Mouse (Mus musculus): ENCODE measurements around the gene Smpdl3b. TPM values are rescaled to one million over a fixed set of nuclear protein-coding genes. Genes with fewer than 3 reads are reported as not detected.
"Not testable (repeated sequence)": the region's sequence is repeated elsewhere in the genome, so short reads cannot be mapped to it uniquely, and the experiment has no call there.

The Smpdl3b gene
- total RNA-seq, 2 experiments from 2014 or later, result not detected

- not testable (repeated sequence) for ATAC-seq (replicated peaks; ENCODE audit: low FRiP score, poor library complexity, severe bottlenecking)
These were observed 19.9 kb downstream of the Smpdl3b start for GRCm38 (mm10) chr4:132737154-132737553.

DNA sequence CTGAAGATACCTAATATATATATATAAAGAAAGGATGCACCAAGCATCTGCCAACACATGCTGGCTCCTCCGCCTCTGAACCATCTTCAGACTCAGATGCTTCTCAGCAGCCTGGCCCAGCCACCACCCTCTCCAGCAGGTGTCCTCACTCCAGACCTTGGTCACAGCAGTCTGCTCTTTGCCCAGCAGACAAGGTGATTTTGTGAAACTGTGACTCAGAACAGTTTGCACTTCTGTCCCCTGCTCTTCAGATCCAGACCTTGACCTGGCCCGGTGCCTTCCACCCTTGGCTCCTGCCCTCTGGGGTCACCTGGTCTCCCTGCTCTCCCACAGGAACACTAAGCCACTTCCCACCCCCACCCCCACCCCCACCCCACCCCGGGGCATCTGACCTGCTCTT, 21.2 kb downstream of the Smpdl3b start:
- no peak for ATAC-seq (replicated peaks; ENCODE audit: low FRiP score, poor library complexity, severe bottlenecking)

GRCm38 (mm10) chr4:132735389-132735788, 21.7 kb downstream of the Smpdl3b start:
- no peak for ATAC-seq (replicated peaks; ENCODE audit: low FRiP score, poor library complexity, severe bottlenecking)

GRCm38 (mm10) chr4:132734766-132735165, 22.3 kb downstream of the Smpdl3b start:
- ATAC-seq (replicated peaks; ENCODE audit: low FRiP score, poor library complexity, severe bottlenecking), result no peak

GRCm38 (mm10) chr4:132733071-132733770, 23.8 kb downstream of the Smpdl3b start:
- no peak for ATAC-seq (replicated peaks; ENCODE audit: low FRiP score, poor library complexity, severe bottlenecking)

- peak; percentile 91 for ATAC-seq (replicated peaks; ENCODE audit: low FRiP score, poor library complexity, severe bottlenecking)
These were observed 24.8 kb downstream of the Smpdl3b start, which contains the start of gene Xkr8 for GRCm38 (mm10) chr4:132732148-132732684. TSS of gene Xkr8 (minus strand) at chr4:132732546.

GRCm38 (mm10) chr4:132731616-132732015, 25.4 kb downstream of the Smpdl3b start:
- no peak for ATAC-seq (replicated peaks; ENCODE audit: low FRiP score, poor library complexity, severe bottlenecking)

DNA sequence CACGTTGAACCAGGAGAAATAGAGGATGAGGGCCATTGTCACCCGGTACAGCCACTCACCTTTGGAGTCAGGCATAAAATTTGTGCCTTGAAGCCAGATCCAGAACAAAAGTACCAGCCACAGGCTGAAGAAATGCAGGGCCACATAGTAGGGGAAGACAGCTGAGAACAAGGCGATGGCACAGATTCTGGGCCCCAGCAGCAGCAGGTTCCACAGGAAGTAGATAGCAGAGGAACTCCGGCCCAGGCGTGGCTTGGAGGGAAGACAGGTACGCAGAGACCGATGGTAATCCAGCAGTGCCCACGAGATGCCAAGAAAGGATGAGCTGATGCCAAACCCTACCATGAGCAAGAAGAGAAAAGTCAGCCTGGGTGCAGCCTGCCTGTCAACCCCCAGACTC, 28.8 kb downstream of the Smpdl3b start:
- ATAC-seq (replicated peaks; ENCODE audit: low FRiP score, poor library complexity, severe bottlenecking), result no peak

DNA sequence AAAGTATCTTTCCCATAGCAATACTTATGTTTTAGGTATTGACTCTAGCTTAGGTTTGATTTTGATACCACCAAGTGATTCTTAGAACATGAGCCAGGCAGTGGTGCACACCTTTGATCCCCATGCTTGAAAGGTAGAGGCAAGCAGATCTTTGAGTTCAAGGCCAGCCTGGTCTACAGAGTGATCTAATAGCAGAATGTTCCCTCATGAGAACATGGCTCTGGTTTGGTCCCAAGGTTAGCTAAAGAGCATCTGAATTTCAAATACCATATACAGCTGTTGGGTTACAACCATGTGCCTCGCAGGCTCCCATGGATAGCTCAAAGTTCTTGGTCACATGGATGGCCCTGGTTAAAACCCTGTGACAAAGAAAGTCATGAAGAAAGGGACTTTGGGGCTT, 38.8 kb downstream of the Smpdl3b start:
- ATAC-seq (replicated peaks; ENCODE audit: low FRiP score, poor library complexity, severe bottlenecking), result no peak

- ATAC-seq (replicated peaks; ENCODE audit: low FRiP score, poor library complexity, severe bottlenecking), result no peak
These were observed 43.9 kb downstream of the Smpdl3b start for GRCm38 (mm10) chr4:132713181-132713580.

DNA sequence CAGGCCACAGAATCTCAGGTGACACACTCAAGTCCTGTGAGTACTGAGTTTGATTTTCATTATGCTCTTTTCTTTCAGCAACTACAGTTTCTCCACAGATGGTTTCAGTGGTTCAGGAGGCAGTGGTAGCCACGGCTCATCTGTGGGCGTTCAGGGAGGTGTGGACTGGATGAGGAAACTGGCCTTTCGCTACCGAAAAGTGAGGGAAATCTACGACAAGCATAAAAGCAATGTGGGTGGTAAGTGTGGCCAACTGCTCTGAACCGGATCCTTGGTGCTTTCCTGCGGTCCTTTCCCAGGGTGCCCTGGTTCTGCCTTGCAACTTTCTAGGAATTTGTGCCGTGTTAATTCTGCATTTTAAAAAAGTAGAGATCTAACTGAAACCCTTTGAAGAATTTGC, 50.2 kb downstream of the Smpdl3b start:
- ATAC-seq (replicated peaks; ENCODE audit: low FRiP score, poor library complexity, severe bottlenecking), result no peak

GRCm38 (mm10) chr4:132702076-132702475, 55.0 kb downstream of the Smpdl3b start:
- no peak for ATAC-seq (replicated peaks; ENCODE audit: low FRiP score, poor library complexity, severe bottlenecking)

DNA sequence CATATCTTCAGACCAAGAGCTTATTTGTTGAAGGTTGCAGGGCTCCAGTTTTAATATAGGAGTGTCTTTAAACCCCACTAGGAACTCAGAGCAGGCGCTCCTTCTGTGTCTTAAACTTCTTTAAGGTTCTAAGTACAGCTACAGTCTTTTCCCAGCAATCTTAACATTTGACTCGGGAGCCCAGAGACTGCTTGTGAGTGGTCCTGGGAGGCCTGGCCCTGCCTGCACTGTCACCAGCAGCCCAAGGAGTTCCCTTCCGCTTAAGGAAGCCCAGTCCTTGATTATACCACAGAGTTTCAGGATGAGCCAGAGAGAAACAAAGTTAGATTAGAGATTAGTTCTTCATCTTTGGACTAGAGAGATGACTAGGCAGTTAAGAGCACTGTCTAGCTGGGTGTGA, 63.7 kb downstream of the Smpdl3b start:
- no peak for ATAC-seq (replicated peaks; ENCODE audit: low FRiP score, poor library complexity, severe bottlenecking)

- ATAC-seq (replicated peaks; ENCODE audit: low FRiP score, poor library complexity, severe bottlenecking), result no peak
These were observed 67.4 kb downstream of the Smpdl3b start for GRCm38 (mm10) chr4:132689634-132690033.

Other genes starting within 250 kb of the Smpdl3b start
- 11.2 and 11.7 TPM in 2 replicates for gene Sesn2, start 246.8 kb downstream of the Smpdl3b start, total RNA-seq (2015; ENCODE audit: low replicate concordance)
- gene Sesn2, start 246.8 kb downstream of the Smpdl3b start, total RNA-seq (2017; ENCODE audit: low replicate concordance), result 7.8 and 10.9 TPM in 2 replicates
- 1,556 and 1,764 TPM in 2 replicates for gene Atpif1, start 223.6 kb downstream of the Smpdl3b start, total RNA-seq (2015; ENCODE audit: low replicate concordance)
- 3,478 and 4,268 TPM in 2 replicates for gene Atpif1, start 223.6 kb downstream of the Smpdl3b start, total RNA-seq (2017; ENCODE audit: low replicate concordance)
- 107 and 129 TPM in 2 replicates for gene Dnajc8, start 221.7 kb downstream of the Smpdl3b start, total RNA-seq (2015; ENCODE audit: low replicate concordance)
- 248 and 264 TPM in 2 replicates for gene Dnajc8, start 221.7 kb downstream of the Smpdl3b start, total RNA-seq (2017; ENCODE audit: low replicate concordance)
- gene Ptafr, start 193.2 kb downstream of the Smpdl3b start, total RNA-seq (2015; ENCODE audit: low replicate concordance), result 2.9 and 3.8 TPM in 2 replicates
- 4.4 and 5.4 TPM in 2 replicates for gene Ptafr, start 193.2 kb downstream of the Smpdl3b start, total RNA-seq (2017; ENCODE audit: low replicate concordance)
- 34.2 and 43.6 TPM in 2 replicates for gene Eya3, start 118.3 kb downstream of the Smpdl3b start, total RNA-seq (2015; ENCODE audit: low replicate concordance)
- 15.0 and 28.9 TPM in 2 replicates for gene Eya3, start 118.3 kb downstream of the Smpdl3b start, total RNA-seq (2017; ENCODE audit: low replicate concordance)
- gene Xkr8, start 24.7 kb downstream of the Smpdl3b start, total RNA-seq (2015; ENCODE audit: low replicate concordance), result 0.42 TPM in 1 of 2 replicates, not detected in the other
- gene Xkr8, start 24.7 kb downstream of the Smpdl3b start, total RNA-seq (2017; ENCODE audit: low replicate concordance), result 0.08 and 0.64 TPM in 2 replicates
- gene Rpa2, start 11.1 kb upstream of the Smpdl3b start, total RNA-seq (2015; ENCODE audit: low replicate concordance), result 32.7 and 54.4 TPM in 2 replicates
- gene Rpa2, start 11.1 kb upstream of the Smpdl3b start, total RNA-seq (2017; ENCODE audit: low replicate concordance), result 28.4 and 51.9 TPM in 2 replicates
- 5.4 and 12.6 TPM in 2 replicates for gene Themis2, start 39.1 kb upstream of the Smpdl3b start, total RNA-seq (2015; ENCODE audit: low replicate concordance)
- 5.4 and 7.5 TPM in 2 replicates for gene Themis2, start 39.1 kb upstream of the Smpdl3b start, total RNA-seq (2017; ENCODE audit: low replicate concordance)
- 16.6 and 19.3 TPM in 2 replicates for gene Ppp1r8, start 85.9 kb upstream of the Smpdl3b start, total RNA-seq (2015; ENCODE audit: low replicate concordance)
- gene Ppp1r8, start 85.9 kb upstream of the Smpdl3b start, total RNA-seq (2017; ENCODE audit: low replicate concordance), result 24.5 and 36.2 TPM in 2 replicates
- gene Stx12, start 127.3 kb upstream of the Smpdl3b start, total RNA-seq (2015; ENCODE audit: low replicate concordance), result 44.3 and 52.0 TPM in 2 replicates
- gene Stx12, start 127.3 kb upstream of the Smpdl3b start, total RNA-seq (2017; ENCODE audit: low replicate concordance), result 44.1 and 55.1 TPM in 2 replicates
- gene Fam76a, start 165.3 kb upstream of the Smpdl3b start, total RNA-seq (2015; ENCODE audit: low replicate concordance), result 30.6 and 35.0 TPM in 2 replicates
- 41.3 and 67.4 TPM in 2 replicates for gene Fam76a, start 165.3 kb upstream of the Smpdl3b start, total RNA-seq (2017; ENCODE audit: low replicate concordance)
- 8.4 and 12.6 TPM in 2 replicates for gene Fgr, start 216.8 kb upstream of the Smpdl3b start, total RNA-seq (2015; ENCODE audit: low replicate concordance)
- gene Fgr, start 216.8 kb upstream of the Smpdl3b start, total RNA-seq (2017; ENCODE audit: low replicate concordance), result 7.8 and 9.7 TPM in 2 replicates